Comparison of ENCODE assay signal across 8 mouse cellular contexts in the genomic region with DNA sequence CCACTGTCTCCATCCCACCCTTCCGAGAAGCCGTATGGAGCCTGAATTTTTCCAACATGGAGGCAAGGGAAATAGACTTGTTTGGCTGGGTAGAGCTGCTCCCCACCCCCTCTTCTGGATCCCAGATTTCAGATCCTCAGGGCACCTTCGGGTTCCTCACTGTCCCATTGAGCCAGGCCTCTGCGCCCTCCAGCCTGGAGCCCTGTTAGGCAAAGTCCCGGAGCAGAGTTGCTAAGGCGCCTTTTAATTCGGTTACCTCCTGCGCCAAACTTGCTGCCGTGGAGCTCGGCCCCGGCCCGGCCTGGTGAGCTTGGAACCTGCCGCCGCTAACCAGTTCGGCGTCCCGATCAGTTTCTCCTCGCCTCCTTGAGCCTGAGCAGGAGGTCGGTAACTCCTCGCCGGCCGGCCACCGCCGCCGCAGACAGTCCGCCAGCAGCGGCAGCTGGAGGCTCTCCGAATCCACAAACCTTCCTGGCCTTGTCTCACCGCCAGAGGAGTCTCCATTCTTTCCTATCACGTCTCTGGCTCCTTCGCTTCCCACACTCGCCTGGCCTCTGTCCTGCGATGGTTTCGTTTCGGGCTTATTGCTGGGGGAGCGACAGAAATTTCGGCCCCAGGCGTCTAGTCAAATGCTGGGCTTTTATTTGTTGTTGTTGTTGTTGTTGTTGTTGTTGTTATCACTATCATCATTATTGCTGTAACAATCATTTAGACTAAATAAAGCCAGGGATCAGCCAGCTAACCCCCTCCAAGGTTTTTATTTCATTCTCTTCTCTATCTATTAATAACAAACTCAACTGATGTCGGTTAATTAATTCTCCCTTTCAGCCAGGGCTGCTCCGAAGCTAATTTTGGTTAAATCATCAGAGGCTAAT. TPM values are rescaled to one million over a fixed set of nuclear protein-coding genes. Genes with fewer than 3 reads are reported as not detected.
A peak's percentile ranks its signal among the peaks of the same experiment; 100 is the strongest.
DNase-seq lines count a peak whose midpoint lies in the region; ATAC-seq and TF ChIP-seq lines count a peak whose summit lies in the region.

No protein-coding gene starts in this region.

- no peak for DNase-seq in testis, postnatal 14 days (ENCODE audit: low spot score)
- peak; percentile 47 to 62 for DNase-seq in heart, postnatal 14 days
- DNase-seq in limb, embryonic 10.5 days (ENCODE audit: low spot score), result peak; percentile 74
- no peak for DNase-seq in forebrain, embryonic 11.5 days (ENCODE audit: low spot score)
- no peak for DNase-seq in c-Kit-positive CD71-positive TER-119-positive erythroid progenitor cells, embryonic 14.5 days (ENCODE audit: low spot score)

- peak overlapping the region; percentile 59 for H3K4me2 ChIP-seq in stomach, embryonic 16.5 days (ENCODE audit: low read depth, low read length)
- H3K4me2 ChIP-seq in forebrain, embryonic 11.5 days (ENCODE audit: low read depth, low read length, severe bottlenecking), result no peak overlapping the region

- no peaks in the 10 kb centered on the region for H3K9me3 ChIP-seq in limb, embryonic 10.5 days (replicated peaks)
- no peaks in the 10 kb centered on the region for H3K9me3 ChIP-seq in stomach, embryonic 16.5 days (replicated peaks; ENCODE audit: control insufficient read depth, low read length)
- no peaks in the 10 kb centered on the region for H3K9me3 ChIP-seq in forebrain, embryonic 11.5 days (ENCODE audit: control insufficient read depth, low read length)

- peaks cover 18% of the 10 kb centered on the region for H3K4me1 ChIP-seq in testis, adult 2 months (ENCODE audit: control insufficient read depth, insufficient read depth, low read length)
- H3K4me1 ChIP-seq in limb, embryonic 10.5 days, result peaks cover 94% of the 10 kb centered on the region
- H3K4me1 ChIP-seq in stomach, embryonic 16.5 days (ENCODE audit: control insufficient read depth, insufficient read depth, low read length), result peaks cover 48% of the 10 kb centered on the region
- 0 out of 2 replicates have a peak, but pooled peaks cover 2% of the 10 kb centered on the region for H3K4me1 ChIP-seq in forebrain, embryonic 11.5 days (replicated peaks; ENCODE audit: control insufficient read depth, insufficient read depth, low read length)

- H3K27ac ChIP-seq in testis, adult 2 months (ENCODE audit: control insufficient read depth, insufficient read depth, low read depth, low read length), result peak overlapping the region; percentile 27; the same call in 1 of the 2 replicates
- H3K27ac ChIP-seq in limb, embryonic 10.5 days, result peak overlapping the region; percentile 88
- H3K27ac ChIP-seq in stomach, embryonic 16.5 days (ENCODE audit: low read length), result peak overlapping the region; percentile 97
- H3K27ac ChIP-seq in forebrain, embryonic 11.5 days (ENCODE audit: low read depth, low read length), result no peak overlapping the region

- peak overlapping the region; percentile 84 for H3K9ac ChIP-seq in stomach, embryonic 16.5 days (ENCODE audit: low read length)
- H3K9ac ChIP-seq in forebrain, embryonic 11.5 days (ENCODE audit: low read length), result no peak overlapping the region

- no peak for TF ChIP-seq POLR2A in testis, adult 2 months (IDR thresholded peaks at IDR 0.05; ENCODE audit: control insufficient read depth, low read depth, low read length)

- no peak for TF ChIP-seq CTCF in testis, adult 2 months (IDR thresholded peaks at IDR 0.05; ENCODE audit: control insufficient read depth, insufficient read depth, insufficient replicate concordance, low read depth, low read length)

- H3K4me3 ChIP-seq in testis, adult 2 months (ENCODE audit: control insufficient read depth, low read depth, low read length), result peak overlapping the region; percentile 62
- peak overlapping the region; percentile 54 for H3K4me3 ChIP-seq in limb, embryonic 10.5 days
- H3K4me3 ChIP-seq in stomach, embryonic 16.5 days (replicated peaks; ENCODE audit: low read length), result peak overlapping the region; percentile 50
- H3K4me3 ChIP-seq in forebrain, embryonic 11.5 days (ENCODE audit: low read depth, low read length), result no peak overlapping the region

- WGBS in limb, embryonic 10.5 days, result 1% methylated on average over 40 of the region's 40 CpGs
- WGBS in stomach, embryonic 16.5 days, result 2% methylated on average over 40 of the region's 40 CpGs
- WGBS in forebrain, embryonic 11.5 days, result under 1% methylated on average over 40 of the region's 40 CpGs

- no peaks in the 10 kb centered on the region for H3K36me3 ChIP-seq in testis, adult 2 months (ENCODE audit: control insufficient read depth, insufficient read depth, low read length)
- peaks cover 15% of the 10 kb centered on the region; the same call in 1 of the 2 replicates for H3K36me3 ChIP-seq in limb, embryonic 10.5 days
- H3K36me3 ChIP-seq in stomach, embryonic 16.5 days (ENCODE audit: control insufficient read depth, insufficient read depth, low read length), result no peaks in the 10 kb centered on the region
- H3K36me3 ChIP-seq in forebrain, embryonic 11.5 days (ENCODE audit: control insufficient read depth, insufficient read depth, low read length), result no peaks in the 10 kb centered on the region

- no peak for ATAC-seq in stomach, embryonic 16.5 days (ENCODE audit: insufficient read depth, low FRiP score)
- no peak for ATAC-seq in forebrain, embryonic 11.5 days (replicated peaks; ENCODE audit: low FRiP score)
- ATAC-seq in cerebellum, adult (ENCODE audit: insufficient number of reproducible peaks, low FRiP score, low TSS enrichment), result no peak

- peaks cover 22% of the 10 kb centered on the region for H3K27me3 ChIP-seq in testis, adult 2 months (ENCODE audit: control insufficient read depth, insufficient read depth, low read length)
- H3K27me3 ChIP-seq in limb, embryonic 10.5 days (ENCODE audit: low read depth, poor library complexity, severe bottlenecking), result peaks cover 100% of the 10 kb centered on the region
- peaks cover 29% of the 10 kb centered on the region for H3K27me3 ChIP-seq in stomach, embryonic 16.5 days (ENCODE audit: control insufficient read depth, insufficient read depth, low read length)
- peaks cover 97% of the 10 kb centered on the region for H3K27me3 ChIP-seq in forebrain, embryonic 11.5 days (ENCODE audit: control insufficient read depth, insufficient read depth, low read length)

- intact Hi-C loops in heart, postnatal 14 days (cut with DNase I), result no loop called here

RNA-seq across cellular contexts. Expression of gene Hoxb2, which starts 8.4 kb away (rescaled TPM):
- 0.20 and 1.2 TPM in 2 replicates for polyA plus RNA-seq in testis, adult 2 months (2012; rRNA removed)
- 1 to 10 TPM in 1 of 2 experiments, under 1 TPM in 1; 0.78 to 1.3 TPM for total RNA-seq in heart, postnatal 14 days (2021)
- 11.3 and 13.5 TPM in 2 replicates for polyA plus RNA-seq in limb, embryonic 10.5 days (2016; fragmentation: Nextera tagmentation; extraction: Ambion mirVana)
- 9.1 and 11.5 TPM in 2 replicates for polyA plus RNA-seq in stomach, embryonic 16.5 days (2015; fragmentation: Nextera tagmentation; extraction: Ambion mirVana)
- polyA plus RNA-seq in forebrain, embryonic 11.5 days (2014; fragmentation: Nextera tagmentation; extraction: Ambion mirVana), result 0.12 TPM in 1 of 2 replicates, not detected in the other

RNA-seq across cellular contexts. Expression of gene Hoxb3, which starts 18.8 kb away (rescaled TPM):
- 5.6 and 6.7 TPM in 2 replicates for polyA plus RNA-seq in testis, adult 2 months (2012; rRNA removed)
- total RNA-seq in heart, postnatal 14 days (2021), result under 1 TPM; 0.76 to 0.79 TPM
- polyA plus RNA-seq in limb, embryonic 10.5 days (2016; fragmentation: Nextera tagmentation; extraction: Ambion mirVana), result 0.76 and 1.0 TPM in 2 replicates
- 0.99 and 1.5 TPM in 2 replicates for polyA plus RNA-seq in stomach, embryonic 16.5 days (2015; fragmentation: Nextera tagmentation; extraction: Ambion mirVana)
- polyA plus RNA-seq in forebrain, embryonic 11.5 days (2014; fragmentation: Nextera tagmentation; extraction: Ambion mirVana), result not detected in 2 replicates

RNA-seq across cellular contexts. Expression of gene Hoxb1, which starts 23.6 kb away (rescaled TPM):
- polyA plus RNA-seq in testis, adult 2 months (2012; rRNA removed), result not detected in 2 replicates
- total RNA-seq in heart, postnatal 14 days (2021), result not detected
- 0.78 and 0.83 TPM in 2 replicates for polyA plus RNA-seq in limb, embryonic 10.5 days (2016; fragmentation: Nextera tagmentation; extraction: Ambion mirVana)
- polyA plus RNA-seq in stomach, embryonic 16.5 days (2015; fragmentation: Nextera tagmentation; extraction: Ambion mirVana), result 0.24 TPM in 1 of 2 replicates, not detected in the other
- not detected in 2 replicates for polyA plus RNA-seq in forebrain, embryonic 11.5 days (2014; fragmentation: Nextera tagmentation; extraction: Ambion mirVana)

RNA-seq across cellular contexts. Expression of gene Hoxb4, which starts 23.9 kb away (rescaled TPM):
- polyA plus RNA-seq in testis, adult 2 months (2012; rRNA removed), result 0.07 and 1.3 TPM in 2 replicates
- 1 to 10 TPM; 1.0 to 1.3 TPM for total RNA-seq in heart, postnatal 14 days (2021)
- polyA plus RNA-seq in limb, embryonic 10.5 days (2016; fragmentation: Nextera tagmentation; extraction: Ambion mirVana), result 0.89 and 1.2 TPM in 2 replicates
- polyA plus RNA-seq in stomach, embryonic 16.5 days (2015; fragmentation: Nextera tagmentation; extraction: Ambion mirVana), result 2.2 and 2.7 TPM in 2 replicates
- polyA plus RNA-seq in forebrain, embryonic 11.5 days (2014; fragmentation: Nextera tagmentation; extraction: Ambion mirVana), result not detected in 2 replicates

RNA-seq across cellular contexts. Expression of gene Hoxb5, which starts 38.8 kb away (rescaled TPM):
- polyA plus RNA-seq in testis, adult 2 months (2012; rRNA removed), result 0.14 and 0.67 TPM in 2 replicates
- total RNA-seq in heart, postnatal 14 days (2021), result under 1 TPM; 0.19 to 0.22 TPM
- 5.5 and 5.9 TPM in 2 replicates for polyA plus RNA-seq in limb, embryonic 10.5 days (2016; fragmentation: Nextera tagmentation; extraction: Ambion mirVana)
- polyA plus RNA-seq in stomach, embryonic 16.5 days (2015; fragmentation: Nextera tagmentation; extraction: Ambion mirVana), result 13.8 TPM in 2 replicates
- polyA plus RNA-seq in forebrain, embryonic 11.5 days (2014; fragmentation: Nextera tagmentation; extraction: Ambion mirVana), result 0.21 TPM in 1 of 2 replicates, not detected in the other

Comparison
In these comparisons a context has a peak if more than half of its experiments do, and no peak if none do; other contexts are left out.
1. DNase-seq: peak in heart, postnatal 14 days (2 of 2) and limb, embryonic 10.5 days (single experiment); none in testis, postnatal 14 days (single experiment), forebrain, embryonic 11.5 days (single experiment) and c-Kit-positive CD71-positive TER-119-positive erythroid progenitor cells, embryonic 14.5 days (single experiment).